Mouse (Mus musculus): Measurements from ENCODE around the gene Slc39a11. TPM values are rescaled to one million over a fixed set of nuclear protein-coding genes. Genes with fewer than 3 reads are reported as not detected.

Slc39a11 gene
- polyA plus RNA-seq, 1 experiment = 44.9 TPM

- 94% methylated on average over 12 of the region's 12 CpGs for WGBS
- no peak for DNase-seq (ENCODE audit: low read depth, low spot score)
Measured at GRCm38 (mm10) chr11:113391664-113392063, 258.2 kb downstream of the Slc39a11 start.

- DNase-seq (ENCODE audit: low read depth, low spot score) = no peak
- WGBS = 76% methylated on average over 6 of the region's 6 CpGs
Measured at GRCm38 (mm10) chr11:113389637-113390036, 260.2 kb downstream of the Slc39a11 start.

- DNase-seq (ENCODE audit: low read depth, low spot score) = no peak
- 46% methylated on average over 10 of the region's 10 CpGs for WGBS
Measured at GRCm38 (mm10) chr11:113382674-113383571, 267.0 kb downstream of the Slc39a11 start.

- WGBS = 90% methylated on average over 8 of the region's 8 CpGs
Measured at GRCm38 (mm10) chr11:113381550-113381949, 268.3 kb downstream of the Slc39a11 start.

GRCm38 (mm10) chr11:113378867-113379266 is 271.0 kb downstream of the Slc39a11 start:
- WGBS = 30% methylated on average over 9 of the region's 9 CpGs
- DNase-seq (ENCODE audit: low read depth, low spot score) = no peak

More at GRCm38 (mm10) chr11:113381550-113381949, 268.3 kb downstream of the Slc39a11 start:
- no peak for DNase-seq (ENCODE audit: low read depth, low spot score)

GRCm38 (mm10) chr11:113376066-113376465 is 273.8 kb downstream of the Slc39a11 start:
- 89% methylated on average over 9 of the region's 9 CpGs for WGBS
- DNase-seq (ENCODE audit: low read depth, low spot score) = no peak

GRCm38 (mm10) chr11:113373926-113374325 is 276.0 kb downstream of the Slc39a11 start:
- WGBS = 97% methylated on average over 10 of the region's 10 CpGs
- DNase-seq (ENCODE audit: low read depth, low spot score) = no peak

- 98% methylated on average over 9 of the region's 9 CpGs for WGBS
Measured at GRCm38 (mm10) chr11:113373331-113373730, 276.5 kb downstream of the Slc39a11 start.

GRCm38 (mm10) chr11:113368046-113368445 is 281.8 kb downstream of the Slc39a11 start:
- no peak for DNase-seq (ENCODE audit: low read depth, low spot score)
- 80% methylated on average over 13 of the region's 13 CpGs for WGBS

More at GRCm38 (mm10) chr11:113373331-113373730, 276.5 kb downstream of the Slc39a11 start:
- DNase-seq (ENCODE audit: low read depth, low spot score) = no peak

GRCm38 (mm10) chr11:113366257-113367030 is 283.4 kb downstream of the Slc39a11 start:
- 61% methylated on average over 19 of the region's 19 CpGs for WGBS
- DNase-seq (ENCODE audit: low read depth, low spot score) = no peak

- 75% methylated on average over 13 of the region's 13 CpGs for WGBS
- DNase-seq (ENCODE audit: low read depth, low spot score) = no peak
Measured at GRCm38 (mm10) chr11:113363739-113364138, 286.1 kb downstream of the Slc39a11 start.

GRCm38 (mm10) chr11:113362617-113363016 is 287.3 kb downstream of the Slc39a11 start:
- WGBS = 93% methylated on average over 7 of the region's 7 CpGs
- no peak for DNase-seq (ENCODE audit: low read depth, low spot score)

GRCm38 (mm10) chr11:113360049-113360835 is 289.6 kb downstream of the Slc39a11 start:
- 93% methylated on average over 10 of the region's 10 CpGs for WGBS

GRCm38 (mm10) chr11:113355932-113356331 is 293.9 kb downstream of the Slc39a11 start:
- no peak for DNase-seq (ENCODE audit: low read depth, low spot score)
- WGBS = 90% methylated on average over 5 of the region's 5 CpGs

More at GRCm38 (mm10) chr11:113360049-113360835, 289.6 kb downstream of the Slc39a11 start:
- DNase-seq (ENCODE audit: low read depth, low spot score) = no peak

- 57% methylated on average over 12 of the region's 12 CpGs for WGBS
- DNase-seq (ENCODE audit: low read depth, low spot score) = no peak
Measured at GRCm38 (mm10) chr11:113352085-113352815, 297.6 kb downstream of the Slc39a11 start.

- DNase-seq (ENCODE audit: low read depth, low spot score) = no peak
- 96% methylated on average over 4 of the region's 4 CpGs for WGBS
Measured at GRCm38 (mm10) chr11:113350583-113350982, 299.3 kb downstream of the Slc39a11 start.

GRCm38 (mm10) chr11:113346895-113347514 is 302.9 kb downstream of the Slc39a11 start:
- 83% methylated on average over 9 of the region's 9 CpGs for WGBS
- DNase-seq (ENCODE audit: low read depth, low spot score) = no peak

GRCm38 (mm10) chr11:113339770-113340169 is 310.1 kb downstream of the Slc39a11 start:
- no peak for DNase-seq (ENCODE audit: low read depth, low spot score)
- WGBS = 76% methylated on average over 8 of the region's 8 CpGs

Measured in large intestine, adult 2 months (tissue).